Mouse (Mus musculus) heart, adult 2 months (tissue): Measurements from ENCODE around the gene Dyrk3. TPM values are rescaled to one million over a fixed set of nuclear protein-coding genes. Genes with fewer than 3 reads are reported as not detected.
"Not testable (repeated sequence)": the region's sequence is repeated elsewhere in the genome, so short reads cannot be mapped to it uniquely, and the experiment has no call there.

Experiments used
- DNase-seq, 2 experiments: peaks; one replicate each; pipeline ENCODE4 v3.0.0; 2021
- H3K27ac ChIP-seq: fragments of 200-600 bp; 2 replicates; pipeline ENCODE4 v1.8.1; 2022
- H3K27me3 ChIP-seq: fragments of 200-500 bp; 2 replicates; pipeline ENCODE4 v1.6.1; 2012; ENCODE audit warnings: mild to moderate bottlenecking, low read length, inconsistent platforms, mixed read lengths; ENCODE audit not compliant: control insufficient read depth, insufficient read depth
- H3K36me3 ChIP-seq: fragments of 200-500 bp; 2 replicates; pipeline ENCODE4 v1.6.1; 2012; ENCODE audit warnings: low read length, inconsistent platforms; ENCODE audit not compliant: control insufficient read depth, insufficient read depth
- H3K4me1 ChIP-seq: fragments of 200-500 bp; 2 replicates; pipeline ENCODE4 v1.6.1; 2011; ENCODE audit warnings: low read length; ENCODE audit not compliant: control insufficient read depth, insufficient read depth
- H3K4me3 ChIP-seq: fragments of 200-600 bp; 2 replicates; pipeline ENCODE4 v1.8.1; 2022
- H3K79me2 ChIP-seq: fragments of 200-500 bp; replicated peaks from 2 replicates; pipeline ENCODE4 v1.6.1; 2012; ENCODE audit warnings: mild to moderate bottlenecking, inconsistent platforms, low read length, moderate library complexity, mixed read lengths; ENCODE audit not compliant: control insufficient read depth, insufficient read depth
- H3K9ac ChIP-seq: fragments of 200-500 bp; 2 replicates; pipeline ENCODE4 v1.6.1; 2012; ENCODE audit warnings: low read depth, mild to moderate bottlenecking, control low read depth, inconsistent platforms, low read length, mixed read lengths
- CTCF ChIP-seq: fragments of 200-600 bp; IDR thresholded peaks from 2 replicates; pipeline ENCODE4 v1.8.1; 2022; ENCODE audit warnings: antibody characterized with exemption, mild to moderate bottlenecking, moderate library complexity
- EP300 ChIP-seq: fragments of 200-500 bp; IDR thresholded peaks from 2 replicates; pipeline ENCODE4 v1.6.1; 2011; ENCODE audit warnings: low read depth, low read length, control low read depth; ENCODE audit not compliant: insufficient read depth
- POLR2A ChIP-seq: fragments of 200-500 bp; IDR thresholded peaks from 2 replicates; pipeline ENCODE4 v1.6.1; 2011; ENCODE audit warnings: mild to moderate bottlenecking, low read depth, low read length, control low read depth; ENCODE audit not compliant: insufficient read depth
- WGBS: fragments of 180-500 bp; shearing (Covaris S2); methylation state at CpG from one replicate; pipeline ENCODE4 v1.1.7; 2018; 5-methylcytosine and 5-hydroxymethylcytosine counted together
- intact Hi-C: fragments of 180-260 bp; cut with DNase I; formaldehyde crosslinking; loops from one replicate; pipeline ENCODE4 v1.15.1; 2025
- polyA plus RNA-seq: library from polyadenylated mRNA; depleted of rRNA; stranded (reverse); fragments of >200 nt; gene quantifications from 2 replicates; pipeline ENCODE4 v1.2.3, GENCODE M21; 2012
- total RNA-seq, 2 experiments: library from RNA; stranded (reverse); gene quantifications; 2 replicates each; pipeline ENCODE4 v1.2.3; 2021

The Dyrk3 gene
- total and polyA plus RNA-seq, 3 experiments, result 0.16 to 0.70 (median 0.48) TPM

GRCm38 (mm10) chr1:131146181-131146614, 8.1 kb upstream of the Dyrk3 start:
- TF ChIP-seq CTCF (no peak), POLR2A (no peak), EP300 (no peak)
- no peak for DNase-seq
- Histone ChIP-seq H3K4me3 (no peak overlapping the region), H3K79me2 (no peaks in the 10 kb centered on the region), H3K27ac (no peak overlapping the region), H3K27me3 (no peaks in the 10 kb centered on the region), H3K36me3 (no peaks in the 10 kb centered on the region), H3K9ac (no peak overlapping the region), H3K4me1 (no peaks in the 10 kb centered on the region)
- intact Hi-C loops, result no loop called here
- 81% methylated on average over 3 of the region's 3 CpGs for WGBS

- H3K9ac ChIP-seq, H3K27me3 ChIP-seq, H3K36me3 ChIP-seq, H3K79me2 ChIP-seq, H3K4me1 ChIP-seq, H3K4me3 ChIP-seq, intact Hi-C loops, DNase-seq, H3K27ac ChIP-seq: not testable (repeated sequence)
- WGBS, result 67% methylated on average over 3 of the region's 3 CpGs
Observed at GRCm38 (mm10) chr1:131145222-131145621, 7.1 kb upstream of the Dyrk3 start.

- no peaks in the 10 kb centered on the region for H3K4me1 ChIP-seq
- H3K79me2 ChIP-seq, result no peaks in the 10 kb centered on the region
- no peak for DNase-seq
- H3K36me3 ChIP-seq, result no peaks in the 10 kb centered on the region
- TF ChIP-seq EP300 (no peak), POLR2A (no peak), CTCF (no peak)
- H3K27me3 ChIP-seq, result peaks cover 2% of the 10 kb centered on the region; the same call in 1 of the 2 replicates
- no peak overlapping the region for H3K9ac ChIP-seq
- 67% methylated on average over 1 of the region's 1 CpGs for WGBS
- no peak overlapping the region for H3K4me3 ChIP-seq
- intact Hi-C loops, result no loop called here
- H3K27ac ChIP-seq, result no peak overlapping the region
Observed at GRCm38 (mm10) chr1:131142472-131142871, 4.3 kb upstream of the Dyrk3 start.

- H3K79me2 ChIP-seq, result no peaks in the 10 kb centered on the region
- intact Hi-C loops, result no loop called here
- 46% methylated on average over 2 of the region's 2 CpGs for WGBS
- no peak overlapping the region for H3K9ac ChIP-seq
- H3K36me3 ChIP-seq, result no peaks in the 10 kb centered on the region
- H3K27ac ChIP-seq, result no peak overlapping the region
- H3K27me3 ChIP-seq, result peaks cover 2% of the 10 kb centered on the region; the same call in 1 of the 2 replicates
- H3K4me3 ChIP-seq, result no peak overlapping the region
- no peaks in the 10 kb centered on the region for H3K4me1 ChIP-seq
- DNase-seq, result no peak
- TF ChIP-seq EP300 (no peak), POLR2A (no peak), CTCF (no peak)
Observed at GRCm38 (mm10) chr1:131141449-131141848, 3.3 kb upstream of the Dyrk3 start.

- no peak overlapping the region for H3K9ac ChIP-seq
- H3K4me3 ChIP-seq, result no peak overlapping the region; the same call in 1 of the 2 replicates
- intact Hi-C loops, result loop anchor here (2.0 kb wide), 1 partner anchor 13 kb away; the partner anchor contains the start of gene Eif2d
- no peaks in the 10 kb centered on the region for H3K79me2 ChIP-seq
- no peak for TF ChIP-seq POLR2A
- TF ChIP-seq CTCF, result no peak
- TF ChIP-seq EP300, result no peak
- peaks cover 2% of the 10 kb centered on the region; the same call in 1 of the 2 replicates for H3K27me3 ChIP-seq
- H3K27ac ChIP-seq, result peak overlapping the region; percentile 84; the same call in 1 of the 2 replicates
- no peaks in the 10 kb centered on the region for H3K4me1 ChIP-seq
- 68% methylated on average over 11 of the region's 11 CpGs for WGBS
- DNase-seq, result no peak
- no peaks in the 10 kb centered on the region for H3K36me3 ChIP-seq
Observed at GRCm38 (mm10) chr1:131139102-131140095, 1.3 kb upstream of the Dyrk3 start.

- H3K79me2 ChIP-seq, result no peaks in the 10 kb centered on the region
- peak overlapping the region; percentile 89 for H3K4me3 ChIP-seq
- intact Hi-C loops, result loop anchor here (1.0 to 2.0 kb wide), 3 partner anchors 15 to 153 kb away; partner anchors contain the start of gene Eif2d
- H3K27ac ChIP-seq, result no peak overlapping the region; the same call in 1 of the 2 replicates
- peak overlapping the region; percentile 43 for H3K9ac ChIP-seq
- peaks cover 2% of the 10 kb centered on the region; the same call in 1 of the 2 replicates for H3K27me3 ChIP-seq
- TF ChIP-seq POLR2A, result no peak
- no peak for TF ChIP-seq CTCF
- no peak for TF ChIP-seq EP300
- 3% methylated on average over 32 of the region's 36 CpGs for WGBS
- no peaks in the 10 kb centered on the region for H3K4me1 ChIP-seq
- DNase-seq, result peak; percentile 30 to 34
- no peaks in the 10 kb centered on the region for H3K36me3 ChIP-seq
Observed at GRCm38 (mm10) chr1:131137717-131138118, 422 bp downstream of the Dyrk3 start.
